Mouse (Mus musculus): ENCODE results near the gene Gm45213. TPM values are rescaled to one million over a fixed set of nuclear protein-coding genes. Genes with fewer than 3 reads are reported as not detected.

The Gm45213 gene
- polyA plus RNA-seq, 1 experiment from 2014 or later = not detected

- H3K9ac ChIP-seq = peak within 1 kb of the TSS; percentile 80
- no peak for ATAC-seq (ENCODE audit: low read depth)
These were observed 15.3 kb downstream of the Gm45213 start, which contains the start of gene Snrpa1 for GRCm38 (mm10) chr7:66058703-66059102. Gene Snrpa1, plus strand, starts transcription at chr7:66059003.

DNA sequence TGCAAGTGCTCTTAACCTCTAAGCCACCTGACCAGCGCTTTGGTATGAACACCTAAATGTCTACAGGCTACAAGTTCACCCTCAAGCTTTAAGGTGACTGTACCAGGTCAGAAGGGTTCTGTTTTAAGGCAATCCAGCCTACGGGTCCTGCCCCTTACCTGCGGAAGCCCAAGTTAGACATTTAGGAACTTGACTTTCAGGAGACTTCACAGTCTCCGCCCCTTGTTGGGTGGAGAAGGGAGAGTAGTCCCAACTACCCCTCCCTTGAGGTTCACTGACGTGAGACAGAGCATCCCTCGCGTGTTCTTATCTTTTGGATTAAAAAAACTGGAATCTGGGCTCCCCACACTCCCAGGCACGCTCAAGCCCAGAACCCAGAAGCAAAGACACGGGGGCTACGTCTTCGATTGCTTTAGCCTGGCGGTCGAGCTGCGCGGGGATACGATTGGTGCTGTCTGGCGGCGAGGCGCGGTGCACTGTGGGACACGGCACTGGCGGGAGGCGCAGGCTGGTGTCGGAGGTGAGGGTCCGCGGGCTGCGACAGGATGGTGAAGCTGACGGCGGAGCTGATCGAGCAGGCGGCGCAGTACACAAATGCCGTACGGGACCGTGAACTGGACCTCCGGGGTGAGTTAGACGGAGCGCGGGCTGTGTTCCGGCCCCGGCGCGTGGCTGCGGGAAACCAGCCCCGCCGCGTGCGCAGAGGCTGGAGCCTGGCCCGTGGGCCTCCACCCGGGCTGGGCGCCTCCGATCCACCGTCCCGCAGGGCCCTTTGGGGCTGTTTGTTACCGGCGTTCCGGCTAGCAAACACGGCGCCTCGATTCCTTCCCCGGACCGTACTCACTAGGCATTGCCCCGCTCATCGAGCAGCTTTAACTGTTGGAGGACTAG lies 16.9 kb downstream of the Gm45213 start:
- Histone ChIP-seq H3K27me3 (no peaks in the 10 kb centered on the region), H3K9ac (peak overlapping the region; percentile 80), H3K36me3 (peaks cover 26% of the 10 kb centered on the region), H3K27ac (replicated peaks) (peak overlapping the region; percentile 34), H3K9me3 (no peaks in the 10 kb centered on the region), H3K4me1 (replicated peaks) (peaks cover 22% of the 10 kb centered on the region), H3K4me3 (peak overlapping the region; percentile 69), H3K4me2 (peak overlapping the region; percentile 94)
- under 1% methylated on average over 64 of the region's 64 CpGs for WGBS
- ATAC-seq (ENCODE audit: low read depth) = peak; percentile 96

More at GRCm38 (mm10) chr7:66058703-66059102, 15.3 kb downstream of the Gm45213 start, which contains the start of gene Snrpa1:
- no peaks in the 10 kb centered on the region for H3K27me3 ChIP-seq
- no peak within 1 kb of the TSS for H3K27ac ChIP-seq (replicated peaks)
- peak within 1 kb of the TSS; percentile 69 for H3K4me3 ChIP-seq
- H3K36me3 ChIP-seq = peaks cover 14% of the 10 kb centered on the region
- 90% methylated on average over 1 of the region's 1 CpGs for WGBS
- H3K9me3 ChIP-seq = no peaks in the 10 kb centered on the region
- H3K4me2 ChIP-seq = peak within 1 kb of the TSS; percentile 94
- H3K4me1 ChIP-seq (replicated peaks) = peaks cover 22% of the 10 kb centered on the region

DNA sequence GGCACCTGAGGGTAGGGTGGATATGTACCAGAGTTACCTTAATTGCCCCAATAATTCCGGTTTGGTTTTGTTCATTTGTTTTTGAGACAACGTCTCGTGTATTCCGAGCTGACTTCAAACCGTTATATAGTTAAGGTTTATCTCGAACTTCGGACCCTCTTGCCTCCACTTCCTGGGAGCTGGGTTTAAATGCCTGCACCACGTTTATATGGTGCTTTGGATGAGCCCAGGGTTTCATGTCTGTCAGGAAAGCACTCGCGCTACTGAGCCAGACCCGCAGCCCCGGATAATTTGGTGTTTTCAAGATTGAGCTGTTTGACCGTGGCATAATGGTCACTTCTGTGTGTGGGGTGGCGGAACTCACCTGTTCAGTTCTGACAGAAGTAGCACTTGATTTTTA lies 17.7 kb downstream of the Gm45213 start:
- H3K4me1 ChIP-seq (replicated peaks) = peaks cover 22% of the 10 kb centered on the region
- no peaks in the 10 kb centered on the region for H3K27me3 ChIP-seq
- no peaks in the 10 kb centered on the region for H3K9me3 ChIP-seq
- peak overlapping the region; percentile 69 for H3K4me3 ChIP-seq
- no peak overlapping the region for H3K27ac ChIP-seq (replicated peaks)
- peaks cover 32% of the 10 kb centered on the region for H3K36me3 ChIP-seq
- H3K9ac ChIP-seq = peak overlapping the region; percentile 80
- H3K4me2 ChIP-seq = peak overlapping the region; percentile 94
- ATAC-seq (ENCODE audit: low read depth) = no peak
- 2% methylated on average over 14 of the region's 14 CpGs for WGBS

- no peaks in the 10 kb centered on the region for H3K9me3 ChIP-seq
- ATAC-seq (ENCODE audit: low read depth) = no peak
- H3K9ac ChIP-seq = no peak overlapping the region
- 0 out of 2 replicates have a peak overlapping the region, but pooled peaks have one; percentile 19 for H3K27ac ChIP-seq (replicated peaks)
- H3K4me2 ChIP-seq = no peak overlapping the region
- 60% methylated on average over 2 of the region's 2 CpGs for WGBS
- peaks cover 54% of the 10 kb centered on the region for H3K36me3 ChIP-seq
- H3K4me1 ChIP-seq (replicated peaks) = peaks cover 27% of the 10 kb centered on the region
- no peak overlapping the region for H3K4me3 ChIP-seq
- no peaks in the 10 kb centered on the region for H3K27me3 ChIP-seq
These were observed 33.0 kb downstream of the Gm45213 start for GRCm38 (mm10) chr7:66076411-66076810.

- Histone ChIP-seq H3K36me3 (peaks cover 45% of the 10 kb centered on the region), H3K4me1 (replicated peaks) (peaks cover 35% of the 10 kb centered on the region), H3K4me3 (peak within 1 kb of the TSS; percentile 84), H3K27ac (replicated peaks) (peak within 1 kb of the TSS; percentile 82), H3K27me3 (no peaks in the 10 kb centered on the region), H3K4me2 (peak within 1 kb of the TSS; percentile 94), H3K9me3 (no peaks in the 10 kb centered on the region), H3K9ac (peak within 1 kb of the TSS; percentile 82)
- ATAC-seq (ENCODE audit: low read depth) = peak; percentile 100
- under 1% methylated on average over 64 of the region's 65 CpGs for WGBS
These were observed 36.2 kb downstream of the Gm45213 start, which contains the start of gene Selenos for GRCm38 (mm10) chr7:66079364-66080230. Gene Selenos, plus strand, starts transcription at chr7:66079649.

- ATAC-seq (ENCODE audit: low read depth) = no peak
- peak overlapping the region; percentile 84 for H3K4me3 ChIP-seq
- H3K9ac ChIP-seq = peak overlapping the region; percentile 82
- peak overlapping the region; percentile 82; the same call in 1 of the 2 replicates for H3K27ac ChIP-seq (replicated peaks)
- H3K9me3 ChIP-seq = no peaks in the 10 kb centered on the region
- no peaks in the 10 kb centered on the region for H3K27me3 ChIP-seq
- H3K36me3 ChIP-seq = peaks cover 44% of the 10 kb centered on the region
- H3K4me1 ChIP-seq (replicated peaks) = peaks cover 35% of the 10 kb centered on the region
- WGBS = 46% methylated on average over 5 of the region's 5 CpGs
- H3K4me2 ChIP-seq = peak overlapping the region; percentile 94
These were observed 36.8 kb downstream of the Gm45213 start for GRCm38 (mm10) chr7:66080231-66080613.

GRCm38 (mm10) chr7:66083757-66084156 lies 40.4 kb downstream of the Gm45213 start:
- Histone ChIP-seq H3K36me3 (peaks cover 62% of the 10 kb centered on the region), H3K9ac (no peak overlapping the region), H3K4me1 (replicated peaks) (peaks cover 27% of the 10 kb centered on the region), H3K27me3 (no peaks in the 10 kb centered on the region), H3K4me3 (no peak overlapping the region), H3K27ac (replicated peaks) (no peak overlapping the region), H3K9me3 (no peaks in the 10 kb centered on the region), H3K4me2 (no peak overlapping the region)
- WGBS = 89% methylated on average over 6 of the region's 6 CpGs
- no peak for ATAC-seq (ENCODE audit: low read depth)

DNA sequence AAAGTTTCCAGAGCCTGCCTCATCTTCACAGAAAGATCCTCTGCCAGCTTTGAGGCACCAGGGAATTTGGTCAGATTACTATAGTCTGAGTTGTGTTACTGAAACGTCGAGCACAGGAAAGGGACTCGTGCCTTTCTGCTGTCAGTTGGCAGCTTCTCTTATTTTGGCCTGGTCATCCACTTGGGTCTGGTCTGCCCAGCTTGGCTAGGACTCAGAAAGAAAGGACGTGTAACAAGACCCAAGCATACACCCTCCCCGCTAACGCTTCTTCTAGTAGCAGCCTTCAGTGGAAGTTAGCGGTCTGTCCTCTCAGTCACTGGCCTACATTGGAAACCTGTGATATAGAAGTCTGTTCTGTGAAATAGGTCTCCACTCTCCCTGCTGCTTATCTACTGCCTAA lies 41.1 kb downstream of the Gm45213 start:
- no peak overlapping the region for H3K27ac ChIP-seq (replicated peaks)
- no peak overlapping the region for H3K9ac ChIP-seq
- peaks cover 70% of the 10 kb centered on the region for H3K36me3 ChIP-seq
- ATAC-seq (ENCODE audit: low read depth) = no peak
- 82% methylated on average over 7 of the region's 7 CpGs for WGBS
- peaks cover 24% of the 10 kb centered on the region for H3K4me1 ChIP-seq (replicated peaks)
- no peaks in the 10 kb centered on the region for H3K27me3 ChIP-seq
- H3K9me3 ChIP-seq = no peaks in the 10 kb centered on the region
- no peak overlapping the region for H3K4me3 ChIP-seq
- H3K4me2 ChIP-seq = no peak overlapping the region

DNA sequence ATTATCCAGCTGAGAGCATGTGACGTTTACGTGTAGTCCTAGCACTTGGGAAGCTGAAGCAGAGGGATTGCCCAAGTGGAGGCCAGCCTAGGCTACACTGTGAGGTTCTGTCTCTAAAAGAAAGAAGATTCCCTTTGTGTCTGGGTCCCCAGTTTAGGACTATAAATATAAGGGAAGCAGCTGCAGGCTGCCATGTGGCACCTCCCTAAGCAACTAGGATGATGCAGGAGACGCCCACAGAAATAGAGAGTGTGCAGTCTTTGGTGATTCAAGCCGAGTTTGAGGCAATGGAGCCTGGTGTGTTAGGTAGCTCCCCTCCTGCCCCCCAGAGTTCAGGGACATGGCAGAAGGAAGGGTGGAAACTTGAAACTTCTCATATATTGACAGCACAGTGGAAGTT lies 44.2 kb downstream of the Gm45213 start:
- Histone ChIP-seq H3K9me3 (no peaks in the 10 kb centered on the region), H3K4me3 (no peak overlapping the region), H3K27ac (replicated peaks) (no peak overlapping the region), H3K4me2 (no peak overlapping the region), H3K27me3 (no peaks in the 10 kb centered on the region), H3K4me1 (replicated peaks) (0 out of 2 replicates have a peak, but pooled peaks cover 8% of the 10 kb centered on the region), H3K9ac (no peak overlapping the region), H3K36me3 (peaks cover 94% of the 10 kb centered on the region)
- ATAC-seq (ENCODE audit: low read depth) = no peak
- WGBS = 92% methylated on average over 4 of the region's 4 CpGs

GRCm38 (mm10) chr7:66088077-66088476 lies 44.7 kb downstream of the Gm45213 start:
- peaks cover 92% of the 10 kb centered on the region for H3K36me3 ChIP-seq

GRCm38 (mm10) chr7:66090676-66091190 lies 47.3 kb downstream of the Gm45213 start:
- ATAC-seq (ENCODE audit: low read depth) = no peak
- H3K27ac ChIP-seq (replicated peaks) = no peak overlapping the region
- no peak overlapping the region for H3K4me3 ChIP-seq
- no peak overlapping the region for H3K4me2 ChIP-seq
- peaks cover 73% of the 10 kb centered on the region for H3K36me3 ChIP-seq
- WGBS = 90% methylated on average over 11 of the region's 11 CpGs
- no peaks in the 10 kb centered on the region for H3K4me1 ChIP-seq (replicated peaks)
- H3K9ac ChIP-seq = no peak overlapping the region
- no peaks in the 10 kb centered on the region for H3K9me3 ChIP-seq
- no peaks in the 10 kb centered on the region for H3K27me3 ChIP-seq

More at GRCm38 (mm10) chr7:66088077-66088476, 44.7 kb downstream of the Gm45213 start:
- Histone ChIP-seq H3K4me1 (replicated peaks) (0 out of 2 replicates have a peak, but pooled peaks cover 8% of the 10 kb centered on the region), H3K27me3 (no peaks in the 10 kb centered on the region), H3K4me2 (no peak overlapping the region), H3K9ac (no peak overlapping the region), H3K4me3 (no peak overlapping the region), H3K27ac (replicated peaks) (no peak overlapping the region), H3K9me3 (no peaks in the 10 kb centered on the region)
- no peak for ATAC-seq (ENCODE audit: low read depth)
- WGBS = 90% methylated on average over 2 of the region's 2 CpGs
